Mouse (Mus musculus): ENCODE measurements around the gene Alyref2.

DNA sequence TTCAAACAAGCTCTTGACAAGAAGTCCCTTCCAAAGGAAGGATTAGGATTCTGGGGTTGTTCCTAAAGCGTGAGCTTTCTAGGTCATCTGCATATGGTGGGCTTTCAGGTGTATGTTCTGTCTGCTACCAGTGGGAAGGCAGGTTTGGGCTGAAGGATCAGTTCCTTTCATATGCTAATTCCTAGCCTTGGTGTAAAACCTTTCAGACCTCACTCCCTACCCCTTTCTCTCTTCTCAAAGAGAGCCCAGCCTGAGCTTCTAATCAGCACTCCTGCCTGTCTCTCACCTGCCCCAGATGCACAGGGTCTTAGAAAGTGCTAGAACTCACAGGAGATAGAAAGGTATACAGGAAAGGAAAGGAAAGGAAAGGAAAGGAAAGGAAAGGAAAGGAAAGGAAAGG lies 31.8 kb upstream of the Alyref2 start:
- TF ChIP-seq CTCF (IDR thresholded peaks at IDR 0.05; ENCODE audit: low read depth, low read length), result no peak
- TF ChIP-seq POLR2A (IDR thresholded peaks at IDR 0.05; ENCODE audit: borderline replicate concordance, low read depth, low read length), result no peak
